Mouse (Mus musculus): ENCODE data around the gene Nrxn3. TPM values are rescaled to one million over a fixed set of nuclear protein-coding genes. Genes with fewer than 3 reads are reported as not detected.

Gene Nrxn3
- total RNA-seq, 2 experiments from 2014 or later, result not detected

DNA sequence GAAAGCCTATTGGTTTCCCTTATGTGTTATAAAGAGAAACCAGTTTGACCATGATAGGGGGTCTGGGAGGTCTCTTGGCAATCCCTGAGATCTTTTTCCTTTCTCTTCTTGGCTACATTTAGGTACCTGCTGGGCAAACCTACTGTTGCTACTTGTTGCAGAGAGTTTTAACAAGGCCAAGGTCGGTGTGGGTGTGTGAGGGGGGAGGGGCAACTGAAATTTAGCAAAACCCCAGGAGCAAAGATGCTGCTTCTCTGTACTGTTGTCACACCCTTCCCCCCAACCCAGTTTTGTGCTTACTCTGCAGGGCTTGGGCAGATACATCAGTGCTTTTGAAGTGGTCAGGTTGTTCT is 178.0 kb downstream of the Nrxn3 start:
- no peak for ATAC-seq (replicated peaks; ENCODE audit: low FRiP score, poor library complexity, severe bottlenecking)

DNA sequence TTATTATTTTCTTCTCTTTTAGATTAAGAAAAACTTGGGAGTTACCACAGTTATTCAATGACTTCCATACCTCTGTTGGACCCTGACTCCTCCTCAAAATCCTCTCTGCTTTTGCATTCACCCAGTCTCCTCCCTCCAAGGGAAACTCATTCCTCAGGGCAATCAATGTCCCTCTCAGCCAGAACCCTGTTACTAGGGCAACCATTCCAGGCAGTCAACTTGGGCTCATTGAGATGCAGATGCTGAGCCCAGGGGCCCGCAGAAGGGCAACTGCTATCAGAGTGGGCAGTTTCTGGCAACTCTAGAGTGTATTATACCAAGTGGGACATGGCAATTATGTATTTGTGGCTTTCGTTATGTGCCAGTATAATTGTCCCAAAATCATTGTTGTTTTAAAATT is 188.1 kb downstream of the Nrxn3 start:
- ATAC-seq (replicated peaks; ENCODE audit: low FRiP score, poor library complexity, severe bottlenecking), result no peak

DNA sequence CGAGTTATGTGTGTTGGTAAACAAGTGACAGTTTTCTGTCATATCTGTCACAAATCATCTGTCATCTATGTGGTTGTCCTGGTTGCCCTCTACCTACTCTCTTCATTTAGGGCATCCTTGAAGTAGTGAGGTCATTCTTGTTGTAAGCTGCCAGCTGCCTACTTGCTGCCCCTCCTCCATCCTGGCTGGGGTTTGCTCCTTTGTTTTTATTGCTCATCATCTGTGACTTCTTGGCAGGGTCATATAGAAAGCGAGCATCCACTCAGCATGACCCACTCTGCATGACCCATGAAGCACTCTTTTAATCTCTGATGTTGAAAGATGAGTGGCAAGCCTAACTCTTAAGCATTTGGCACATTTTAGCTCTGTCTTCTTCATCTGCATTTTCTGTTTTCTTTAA is 194.1 kb downstream of the Nrxn3 start:
- no peak for ATAC-seq (replicated peaks; ENCODE audit: low FRiP score, poor library complexity, severe bottlenecking)

DNA sequence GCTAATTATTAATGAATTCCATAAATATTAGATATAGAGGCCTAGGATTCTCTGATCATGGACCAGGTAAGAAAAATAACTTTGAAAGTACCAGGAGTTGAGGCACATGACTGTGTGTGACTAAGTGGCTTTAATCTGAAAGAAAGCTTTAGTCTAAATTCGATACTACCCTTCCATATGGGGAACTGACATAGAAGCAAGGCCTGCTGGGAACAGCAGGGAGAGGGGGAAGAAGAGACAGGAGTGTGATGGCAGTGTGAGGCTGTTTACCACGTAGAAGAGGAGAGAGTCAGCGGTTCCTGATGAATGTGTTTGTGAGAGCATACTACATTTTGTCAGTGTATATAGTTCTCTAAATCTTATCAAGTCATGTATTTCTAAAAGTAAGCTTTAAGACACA is 202.2 kb downstream of the Nrxn3 start:
- ATAC-seq (replicated peaks; ENCODE audit: low FRiP score, poor library complexity, severe bottlenecking), result no peak

DNA sequence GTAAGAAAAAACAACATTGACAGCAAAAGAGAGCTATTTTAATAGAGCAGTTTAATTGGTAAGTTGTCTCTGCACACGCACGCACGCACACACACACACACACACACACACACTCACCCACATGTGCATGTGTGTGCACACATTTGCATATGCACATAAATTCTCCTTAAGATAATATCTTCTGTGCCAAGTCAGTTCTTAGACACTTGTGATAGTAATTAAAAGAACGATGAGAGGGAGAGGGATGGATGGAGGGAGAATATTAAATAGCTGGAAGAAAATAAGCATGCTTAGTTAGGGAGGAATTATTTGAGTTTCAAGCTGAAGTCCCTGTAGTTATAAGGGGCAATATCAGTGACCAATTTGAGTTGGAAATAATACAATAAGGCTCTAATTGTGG is 203.6 kb downstream of the Nrxn3 start:
- ATAC-seq (replicated peaks; ENCODE audit: low FRiP score, poor library complexity, severe bottlenecking), result no peak

DNA sequence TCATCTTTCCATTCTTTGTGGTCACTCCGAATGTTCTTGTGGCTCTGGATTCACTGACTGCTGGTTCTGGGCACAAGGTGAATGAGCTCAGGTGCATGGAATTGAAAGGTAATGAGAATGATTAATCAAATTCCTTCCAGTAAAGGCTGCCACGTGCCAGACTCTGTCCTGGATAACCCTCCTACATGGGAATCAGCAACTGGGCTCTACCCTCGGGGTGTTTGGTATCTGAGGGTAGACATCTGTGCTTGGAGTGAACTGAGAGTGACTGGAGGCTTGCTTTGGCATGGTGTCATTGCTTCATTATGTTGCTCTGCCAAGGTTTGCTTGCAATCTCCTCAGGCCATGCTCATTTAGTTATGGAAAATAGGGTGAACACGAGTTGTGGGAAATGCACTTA is 209.0 kb downstream of the Nrxn3 start:
- no peak for ATAC-seq (replicated peaks; ENCODE audit: low FRiP score, poor library complexity, severe bottlenecking)

DNA sequence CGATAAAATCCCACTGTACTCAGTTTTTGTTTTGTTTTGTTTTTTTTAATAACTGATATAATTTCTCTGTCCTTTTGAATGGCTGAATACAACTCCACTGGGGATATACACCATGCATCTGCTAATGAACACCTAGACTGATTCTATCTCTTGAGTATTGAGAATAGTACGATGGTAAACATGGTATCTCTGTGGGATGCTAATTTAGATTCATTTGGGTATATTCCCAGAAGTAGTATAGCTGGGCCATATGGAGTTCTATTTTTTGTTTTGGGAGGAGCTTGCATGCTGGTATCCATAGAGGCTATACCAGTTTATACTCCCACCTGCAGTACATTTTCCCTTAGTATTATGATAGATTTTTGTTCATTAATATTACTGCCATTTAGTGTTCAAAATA is 217.0 kb downstream of the Nrxn3 start:
- no peak for ATAC-seq (replicated peaks; ENCODE audit: low FRiP score, poor library complexity, severe bottlenecking)

DNA sequence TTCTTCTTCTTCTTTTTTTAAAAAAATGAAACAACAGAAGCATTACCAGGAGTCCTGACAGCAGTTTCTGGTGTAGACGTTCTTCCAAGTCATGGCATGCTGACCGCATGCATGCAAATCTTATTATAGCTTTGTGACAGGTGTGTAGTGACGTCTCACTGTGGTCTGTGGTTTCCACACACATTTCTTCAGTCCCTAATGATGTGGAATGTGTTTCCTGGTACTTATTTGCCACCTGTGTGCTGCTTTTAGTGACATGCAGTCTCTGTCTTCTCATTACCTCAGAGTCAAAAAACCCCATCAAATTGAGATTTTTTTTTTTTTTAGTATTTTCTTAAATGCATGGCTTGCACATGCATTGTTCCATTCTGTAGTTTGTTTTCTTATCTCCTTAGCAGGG is 222.3 kb downstream of the Nrxn3 start:
- ATAC-seq (replicated peaks; ENCODE audit: low FRiP score, poor library complexity, severe bottlenecking), result no peak

DNA sequence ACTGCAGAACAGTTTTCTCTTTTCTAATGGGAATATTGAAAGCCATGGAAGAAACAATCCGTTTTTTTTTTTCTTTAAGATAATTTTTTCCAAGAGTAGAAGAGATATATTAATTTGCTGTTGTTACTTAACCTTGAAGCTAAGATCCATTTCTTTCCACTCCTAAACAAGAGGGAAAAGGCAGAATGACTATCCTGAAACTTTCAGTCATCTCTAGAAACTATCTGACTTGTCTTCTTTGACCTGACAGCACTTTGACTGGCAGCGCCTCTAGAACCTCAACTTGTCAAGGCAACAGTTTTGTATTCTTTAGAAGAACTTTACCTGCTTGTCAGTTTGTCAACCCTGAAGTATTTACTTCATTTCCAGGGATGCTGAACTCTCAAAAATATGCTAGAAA is 227.2 kb downstream of the Nrxn3 start:
- no peak for ATAC-seq (replicated peaks; ENCODE audit: low FRiP score, poor library complexity, severe bottlenecking)

DNA sequence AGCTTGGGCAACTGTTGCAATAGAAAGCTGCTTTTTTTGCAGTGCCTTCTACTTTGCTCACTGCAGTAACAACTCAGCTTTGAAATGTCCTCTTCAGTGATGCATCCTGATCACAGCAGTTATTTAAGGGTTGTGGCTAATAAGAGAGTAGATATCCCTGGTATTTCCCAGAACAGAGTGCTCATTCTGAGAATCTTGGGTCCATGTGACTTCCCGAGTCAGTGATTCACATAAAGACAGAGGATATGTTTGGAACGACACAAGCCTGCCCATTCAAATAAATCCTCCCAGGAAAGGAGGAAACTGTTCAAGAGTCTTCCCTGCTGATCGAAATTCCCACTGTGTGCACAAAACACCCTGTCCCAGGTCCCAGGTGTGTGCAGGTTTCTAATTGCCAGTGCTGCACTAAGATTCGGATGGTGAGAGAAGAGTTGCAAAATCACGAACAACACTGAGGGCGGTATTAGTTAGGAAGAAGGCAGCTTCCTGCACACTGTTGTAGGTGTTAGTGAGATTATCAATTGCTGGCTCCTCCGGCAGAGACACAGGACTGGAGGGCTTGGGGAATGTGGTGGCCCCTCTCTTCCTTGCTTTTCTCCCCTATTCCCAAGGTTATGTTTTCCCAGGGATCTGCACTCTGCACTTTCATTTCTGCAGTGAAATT is 230.4 kb downstream of the Nrxn3 start:
- no peak for ATAC-seq (replicated peaks; ENCODE audit: low FRiP score, poor library complexity, severe bottlenecking)

DNA sequence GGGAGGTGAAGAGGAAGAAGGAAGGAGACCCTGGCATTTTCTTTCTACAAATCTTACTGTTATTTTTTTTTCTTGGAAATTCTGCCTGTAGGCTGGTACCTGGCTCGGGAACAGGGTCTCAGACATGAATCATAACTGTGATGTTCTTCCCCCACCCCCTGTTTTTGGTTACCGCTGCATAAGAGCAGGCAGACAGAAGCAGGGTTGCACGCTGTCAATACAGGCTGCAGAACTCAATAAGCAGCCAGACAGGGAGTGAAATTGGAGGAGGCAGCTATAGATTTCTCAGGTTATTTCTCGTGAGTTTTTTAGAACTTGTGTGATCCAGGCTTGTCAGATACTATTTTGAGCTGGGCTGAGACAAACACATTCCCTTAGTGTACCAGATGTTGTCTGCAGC is 231.1 kb downstream of the Nrxn3 start:
- ATAC-seq (replicated peaks; ENCODE audit: low FRiP score, poor library complexity, severe bottlenecking), result no peak

DNA sequence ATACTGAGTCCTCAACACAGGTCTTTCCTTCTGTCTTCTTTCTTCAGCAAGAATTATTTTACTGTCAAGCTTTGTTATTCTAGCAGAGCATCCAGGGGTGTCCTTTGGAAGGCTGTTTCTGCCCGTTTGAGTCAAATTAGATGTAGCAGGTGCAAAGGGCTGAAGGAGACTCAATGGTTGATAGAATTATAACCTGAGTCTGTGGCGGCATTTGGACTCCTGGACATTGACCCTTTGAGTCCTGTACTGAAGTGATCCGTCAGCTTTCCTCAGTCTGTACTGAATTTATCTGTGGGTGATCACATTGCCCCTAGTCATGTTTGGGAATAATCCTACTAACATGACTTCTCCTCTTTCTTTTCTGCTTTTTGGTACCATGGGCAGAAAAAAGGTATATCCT is 234.8 kb downstream of the Nrxn3 start:
- no peak for ATAC-seq (replicated peaks; ENCODE audit: low FRiP score, poor library complexity, severe bottlenecking)

DNA sequence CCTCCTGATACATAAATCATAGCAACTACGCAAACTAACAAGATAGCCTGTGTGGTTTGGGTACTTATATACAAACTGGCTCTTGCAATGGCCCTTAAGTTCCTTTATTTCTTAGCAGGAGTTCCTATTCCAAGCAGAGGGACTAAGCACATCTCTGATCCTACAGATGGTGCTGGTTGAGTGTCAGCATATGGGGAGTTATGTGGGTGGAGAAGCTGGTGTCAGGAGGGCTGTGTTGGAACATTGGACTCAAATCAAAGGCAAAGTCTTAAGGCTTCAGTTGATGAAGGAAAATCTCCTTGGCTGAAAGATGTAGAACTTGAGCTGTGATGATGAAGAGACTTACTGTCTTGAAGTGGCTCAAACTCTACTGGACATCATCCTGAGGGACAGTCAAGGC is 238.1 kb downstream of the Nrxn3 start:
- no peak for ATAC-seq (replicated peaks; ENCODE audit: low FRiP score, poor library complexity, severe bottlenecking)

DNA sequence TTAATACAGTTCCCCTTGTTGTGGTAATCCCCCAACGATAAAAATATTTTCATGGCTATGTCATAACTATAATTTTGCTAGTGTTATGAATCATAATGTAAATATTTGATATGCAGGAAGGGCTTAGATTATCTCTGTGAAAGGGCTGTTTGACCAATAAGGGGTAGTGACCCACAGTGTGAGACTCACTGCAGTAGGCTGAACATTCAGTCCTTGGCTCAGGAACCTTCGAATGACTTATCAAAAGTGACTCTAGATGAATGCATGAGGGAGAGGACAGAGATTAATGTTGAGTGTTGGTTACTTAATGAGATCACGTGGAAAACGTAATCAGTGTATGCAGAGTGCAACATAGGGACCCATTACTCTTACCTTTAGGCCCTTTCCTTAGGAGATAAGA is 243.7 kb downstream of the Nrxn3 start:
- no peak for ATAC-seq (replicated peaks; ENCODE audit: low FRiP score, poor library complexity, severe bottlenecking)

DNA sequence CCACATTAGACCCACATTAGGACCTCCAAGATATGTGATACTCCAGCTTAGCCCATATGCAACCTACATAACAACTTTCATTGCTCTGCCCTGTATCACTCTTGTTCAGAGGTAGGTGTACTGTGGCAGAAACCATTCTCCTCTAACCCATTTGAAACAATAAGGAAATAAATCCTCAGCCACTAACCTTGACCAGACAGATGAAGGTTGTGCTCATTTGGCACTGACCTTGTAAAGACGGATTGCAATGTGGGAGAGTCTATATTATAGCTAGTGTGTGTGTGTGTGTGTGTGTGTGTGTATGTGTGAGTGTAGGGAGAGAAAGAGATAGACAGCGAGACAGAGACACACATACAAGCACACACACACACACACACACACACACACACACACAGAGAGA is 253.9 kb downstream of the Nrxn3 start:
- no peak for ATAC-seq (replicated peaks; ENCODE audit: low FRiP score, poor library complexity, severe bottlenecking)

DNA sequence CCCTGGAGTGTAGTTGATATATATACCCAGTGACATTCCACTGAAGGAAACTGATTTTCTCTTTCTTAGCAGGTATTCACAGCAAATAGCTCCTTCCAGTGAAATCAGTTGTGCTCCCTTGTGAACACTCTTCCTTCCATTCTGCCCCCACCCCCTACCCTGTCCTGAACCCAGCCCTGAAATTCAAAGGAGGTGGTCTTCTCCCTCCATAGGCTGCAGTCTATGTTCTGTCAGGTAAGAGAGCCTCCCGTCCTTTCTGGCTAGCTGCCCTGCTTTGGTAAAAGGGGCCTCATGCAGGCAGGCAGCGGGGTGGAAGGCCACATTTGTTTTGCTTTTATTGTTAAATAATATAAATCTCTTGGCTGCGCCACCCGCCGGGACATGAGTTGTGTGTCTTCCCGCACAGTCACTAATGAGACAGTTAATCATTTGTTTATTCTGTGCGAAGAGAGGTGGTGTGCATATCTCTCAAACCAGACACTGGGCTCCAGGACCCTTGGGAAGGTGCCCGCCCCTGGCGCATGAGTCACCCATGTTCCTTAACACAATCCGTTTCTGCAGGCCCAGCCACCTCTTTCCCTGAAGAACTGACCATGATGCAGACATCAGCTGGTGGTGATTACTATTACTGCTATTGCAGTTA is 261.1 kb downstream of the Nrxn3 start:
- ATAC-seq (replicated peaks; ENCODE audit: low FRiP score, poor library complexity, severe bottlenecking), result 0 out of 2 replicates have a peak, but pooled peaks have one; percentile 49

DNA sequence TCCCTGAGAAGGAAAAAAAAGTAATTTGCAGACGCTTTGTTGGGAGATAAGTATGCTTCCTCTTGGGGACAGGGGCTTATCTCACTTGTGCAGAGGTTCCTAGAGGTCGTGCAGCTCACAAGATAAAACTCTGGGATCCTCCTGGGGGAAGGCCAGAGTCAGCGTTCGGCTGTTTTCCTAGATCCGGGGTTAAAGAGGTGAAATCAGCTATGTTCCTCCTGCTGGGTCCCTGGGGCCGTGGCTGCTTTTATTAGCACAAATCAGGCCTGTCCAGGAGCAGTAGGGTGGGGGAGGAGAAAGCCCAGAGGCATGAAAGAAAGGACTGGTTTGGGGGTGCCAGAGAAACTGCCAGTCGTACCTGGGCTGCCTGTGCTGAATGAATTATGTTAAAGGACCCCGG is 261.7 kb downstream of the Nrxn3 start:
- peak; percentile 68 for ATAC-seq (replicated peaks; ENCODE audit: low FRiP score, poor library complexity, severe bottlenecking)

DNA sequence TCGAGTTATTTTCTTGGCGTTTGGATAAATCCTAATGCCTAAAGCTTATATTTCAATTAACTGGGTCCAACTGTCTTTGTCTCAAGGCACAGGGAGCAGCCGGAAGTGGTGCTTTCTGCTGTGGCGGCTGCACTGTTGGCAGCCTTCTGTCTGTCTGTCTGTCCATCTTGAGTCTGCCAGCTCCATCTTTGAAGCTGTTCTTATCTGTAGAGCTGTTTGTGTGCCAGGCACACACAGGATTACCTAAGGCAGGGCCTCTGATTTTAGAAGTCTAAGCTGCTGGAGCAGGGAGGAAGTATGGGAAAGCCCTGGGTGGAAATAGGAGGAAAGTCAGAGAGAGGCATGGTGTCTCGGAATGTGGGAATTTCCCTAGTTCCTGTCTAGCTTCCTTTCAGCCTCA is 262.1 kb downstream of the Nrxn3 start:
- 0 out of 2 replicates have a peak, but pooled peaks have one; percentile 42 for ATAC-seq (replicated peaks; ENCODE audit: low FRiP score, poor library complexity, severe bottlenecking)

DNA sequence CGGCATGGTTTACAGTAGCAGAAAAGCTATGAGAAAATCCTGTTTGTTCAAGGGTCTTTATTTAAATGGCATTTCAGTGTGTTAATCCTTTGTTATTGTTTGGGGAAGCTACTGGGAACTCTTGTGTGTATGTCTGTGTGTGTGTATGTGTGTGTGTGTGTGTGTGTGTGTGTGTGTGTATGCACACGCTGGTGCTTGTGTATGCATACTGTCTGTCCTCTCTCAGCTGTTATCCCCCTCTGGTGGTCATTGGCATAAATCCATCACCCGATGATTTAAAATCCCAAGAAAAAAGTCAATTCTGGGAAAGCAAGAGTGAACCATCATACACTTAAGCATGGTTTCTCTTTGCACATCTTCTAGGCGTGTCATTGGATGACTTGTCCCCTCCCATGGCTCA is 264.4 kb downstream of the Nrxn3 start:
- no peak for ATAC-seq (replicated peaks; ENCODE audit: low FRiP score, poor library complexity, severe bottlenecking)

DNA sequence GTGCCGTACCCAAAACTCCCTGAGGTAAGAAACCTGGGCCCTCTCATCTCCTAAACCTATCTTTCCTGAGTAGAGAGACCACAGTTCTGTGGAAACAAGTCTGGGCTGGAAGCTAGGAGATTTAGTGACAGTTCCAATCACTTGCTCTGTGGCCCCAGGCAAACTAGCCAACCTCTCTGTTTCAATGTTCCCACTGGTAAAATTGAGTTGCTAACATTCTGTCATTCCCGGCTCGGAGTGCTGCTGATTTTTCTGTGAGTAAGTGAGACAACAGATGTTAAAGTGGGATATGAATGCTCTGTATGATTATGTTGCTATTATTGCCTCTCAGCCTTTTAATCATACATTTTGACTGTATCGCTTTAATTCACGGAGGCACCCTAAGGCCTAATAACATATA is 268.1 kb downstream of the Nrxn3 start:
- no peak for ATAC-seq (replicated peaks; ENCODE audit: low FRiP score, poor library complexity, severe bottlenecking)

DNA sequence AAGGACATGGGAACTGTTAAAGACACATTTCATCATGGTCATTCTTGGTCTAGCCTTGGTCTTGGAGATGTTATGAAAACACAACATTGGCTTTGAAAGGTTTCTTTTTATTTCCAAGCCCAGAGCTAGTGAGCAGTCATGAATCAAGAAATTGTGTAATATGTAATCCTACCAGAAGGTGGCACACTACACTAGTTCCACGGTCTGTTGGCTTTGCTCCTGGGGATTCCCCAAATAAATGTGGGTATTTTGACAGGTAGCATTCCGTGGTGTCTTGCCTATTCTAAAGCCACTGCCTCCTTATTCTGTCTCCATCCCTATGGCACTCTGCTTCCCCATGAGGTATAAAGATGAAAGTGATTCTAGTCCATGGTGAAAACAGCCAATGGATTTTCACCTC is 269.5 kb downstream of the Nrxn3 start:
- ATAC-seq (replicated peaks; ENCODE audit: low FRiP score, poor library complexity, severe bottlenecking), result no peak

DNA sequence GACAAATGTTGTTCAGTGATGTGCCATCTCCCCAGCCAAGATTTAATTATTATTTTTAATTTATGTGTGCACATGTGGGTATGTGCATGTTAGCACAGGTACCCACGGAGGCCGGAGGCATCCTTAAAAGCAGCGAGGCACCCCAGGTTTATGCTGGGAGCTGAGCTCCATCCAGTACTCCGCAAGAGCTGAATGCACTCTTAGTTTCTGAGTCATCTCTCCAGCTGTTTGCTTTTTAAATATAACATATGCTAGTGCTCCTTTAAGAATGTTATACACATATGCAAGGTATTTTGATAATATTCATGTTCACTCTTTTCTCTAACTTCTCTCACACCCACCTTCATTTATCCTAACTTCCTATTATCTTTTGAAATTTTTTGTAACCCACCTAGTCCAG is 271.1 kb downstream of the Nrxn3 start:
- no peak for ATAC-seq (replicated peaks; ENCODE audit: low FRiP score, poor library complexity, severe bottlenecking)

Data from erythroid progenitor cell, adult 5-6 weeks (primary cell).